Mouse (Mus musculus) spleen, adult 18-20 months (tissue): ENCODE results near the gene Cdca5.
"Not testable (repeated sequence)": the region's sequence is repeated elsewhere in the genome, so short reads cannot be mapped to it uniquely, and the experiment has no call there.

Experiments used
- DNase-seq, 2 experiments: peaks; one replicate each; pipeline ENCODE4 v3.0.0; 2022; ENCODE audit warnings: mixed read lengths in 2 of 2

The Cdca5 gene

GRCm38 (mm10) chr19:6084478-6085248 is at the start of gene Cdca5, which contains the start of gene Zfpl1:
Gene Cdca5, plus strand, starts transcription at chr19:6084983.
Gene Zfpl1, minus strand, starts transcription at chr19:6084956.
- peak; percentile 92 to 94 for DNase-seq

GRCm38 (mm10) chr19:6035966-6036585 is 48.7 kb upstream of the Cdca5 start:
- DNase-seq: no peak

DNA sequence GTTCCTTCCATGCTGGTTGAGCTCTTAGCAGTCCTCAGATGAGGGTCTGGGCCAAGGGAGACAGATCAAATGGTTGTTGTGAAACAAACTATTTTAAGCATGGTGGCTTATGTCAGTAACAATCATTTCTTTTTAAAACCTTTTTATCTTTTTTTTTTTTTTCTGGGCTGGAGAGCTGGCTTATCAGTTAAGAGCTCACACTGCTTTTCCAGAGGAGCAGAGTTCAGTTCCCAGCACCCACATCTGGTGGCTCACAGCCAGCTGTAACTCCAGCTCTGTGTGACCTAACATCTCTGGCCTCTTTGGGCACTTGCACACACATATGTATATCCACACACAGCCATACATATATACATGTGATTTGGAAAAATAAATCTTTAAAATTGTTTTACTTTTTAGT is 47.1 kb upstream of the Cdca5 start:
- DNase-seq: no peak

DNA sequence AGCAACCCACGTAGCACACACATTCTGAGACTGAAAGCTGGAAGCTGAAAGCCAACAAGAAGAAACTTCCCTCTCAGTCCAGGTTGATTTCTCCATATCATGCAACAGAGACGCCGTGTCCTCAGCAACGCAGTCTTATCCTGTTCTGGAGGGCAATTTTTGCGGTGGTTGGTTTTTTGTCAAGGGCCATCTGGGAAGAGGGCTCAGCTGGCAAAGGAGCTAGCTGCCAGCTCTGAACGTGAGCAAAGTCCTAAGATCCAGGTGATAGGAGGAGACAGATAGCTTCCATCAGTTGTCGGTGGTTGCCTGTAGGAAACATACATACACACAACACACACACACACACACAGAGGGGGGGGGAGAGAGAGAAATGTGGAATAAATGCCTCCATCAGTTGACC is 46.5 kb upstream of the Cdca5 start:
- DNase-seq: no peak

GRCm38 (mm10) chr19:6040002-6040401 is 44.8 kb upstream of the Cdca5 start:
- DNase-seq: no peak

DNA sequence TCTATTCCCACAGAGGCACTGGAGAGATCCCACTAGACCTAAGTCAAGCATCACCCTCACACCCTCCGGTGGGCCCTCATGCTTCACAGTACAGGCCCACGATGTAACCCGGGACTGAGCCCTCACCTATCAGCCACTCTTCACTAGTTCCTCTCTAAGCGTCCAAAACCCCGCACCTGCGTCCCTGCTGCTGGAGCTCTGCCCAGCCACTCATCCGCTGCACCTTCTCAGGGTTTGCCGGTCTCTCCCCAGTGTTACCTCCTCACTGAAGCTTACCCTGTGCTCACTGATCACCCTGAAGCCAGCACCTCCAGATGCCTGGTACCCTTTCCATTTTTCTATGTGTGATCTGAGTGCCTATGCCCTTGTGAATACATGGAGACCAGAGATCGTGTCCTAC is 42.5 kb upstream of the Cdca5 start:
- DNase-seq: no peak

DNA sequence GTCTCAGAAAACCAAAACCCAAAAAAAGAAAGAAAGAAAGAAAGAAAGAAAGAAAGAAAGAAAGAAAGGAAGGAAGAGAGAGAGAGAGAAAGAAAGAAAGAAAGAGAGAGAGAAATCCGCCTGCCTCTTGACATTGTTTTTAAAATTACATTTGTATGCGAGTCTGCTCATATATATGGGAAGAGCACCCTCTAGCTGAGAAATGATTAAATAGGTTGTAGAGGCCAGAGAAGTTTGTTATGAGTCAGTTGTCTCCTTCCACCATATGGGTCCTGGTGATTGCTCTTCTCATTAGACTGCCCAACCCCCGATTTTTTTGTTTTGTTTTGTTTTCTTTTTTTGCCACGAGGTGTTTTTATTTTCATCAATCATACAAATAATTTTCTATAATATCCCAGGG is 40.7 kb upstream of the Cdca5 start:
- DNase-seq: not testable (repeated sequence)

DNA sequence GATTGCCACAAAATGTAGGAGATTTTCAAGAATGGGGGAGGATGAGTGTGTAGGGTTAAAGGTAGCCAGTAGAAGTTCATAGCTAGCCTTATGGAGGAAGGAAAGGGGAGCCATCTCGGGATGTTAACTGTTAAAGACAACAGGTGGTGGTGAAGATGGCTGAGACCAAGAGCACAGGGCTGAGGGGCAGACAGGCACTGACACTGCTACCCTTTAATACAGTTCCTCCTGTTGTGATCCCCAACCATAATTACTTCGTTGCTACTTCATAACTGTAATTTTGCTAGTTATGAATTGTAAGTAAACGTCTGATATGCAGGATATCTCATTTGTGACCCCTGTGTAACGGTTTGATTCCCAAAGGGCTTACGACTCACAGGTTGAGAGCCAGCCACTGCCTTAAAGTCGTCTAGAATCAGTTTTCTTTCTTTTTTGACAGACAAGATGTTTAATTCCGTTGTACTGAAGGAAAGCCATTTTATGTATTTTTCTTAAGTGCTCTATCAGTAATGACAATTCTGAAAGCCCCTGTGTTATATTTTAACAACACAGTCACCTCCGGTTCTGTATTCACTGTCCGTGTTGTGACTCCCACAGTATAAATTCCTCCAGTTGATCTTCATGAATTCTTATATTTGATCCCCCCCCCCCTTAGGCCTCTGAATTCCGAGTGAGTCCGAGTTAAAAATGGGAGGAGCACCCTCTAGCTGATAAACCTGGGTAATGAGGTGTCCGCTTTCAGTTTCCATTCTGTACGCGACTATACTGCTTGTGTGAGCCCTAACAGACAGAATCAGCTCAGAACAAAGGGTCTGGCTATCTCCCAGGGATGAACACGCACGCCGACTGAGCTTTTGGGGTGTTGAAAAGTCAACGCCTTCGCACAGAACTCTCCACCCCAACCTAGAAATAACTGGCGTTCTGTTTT is 39.2 kb upstream of the Cdca5 start:
- no peak for DNase-seq

DNA sequence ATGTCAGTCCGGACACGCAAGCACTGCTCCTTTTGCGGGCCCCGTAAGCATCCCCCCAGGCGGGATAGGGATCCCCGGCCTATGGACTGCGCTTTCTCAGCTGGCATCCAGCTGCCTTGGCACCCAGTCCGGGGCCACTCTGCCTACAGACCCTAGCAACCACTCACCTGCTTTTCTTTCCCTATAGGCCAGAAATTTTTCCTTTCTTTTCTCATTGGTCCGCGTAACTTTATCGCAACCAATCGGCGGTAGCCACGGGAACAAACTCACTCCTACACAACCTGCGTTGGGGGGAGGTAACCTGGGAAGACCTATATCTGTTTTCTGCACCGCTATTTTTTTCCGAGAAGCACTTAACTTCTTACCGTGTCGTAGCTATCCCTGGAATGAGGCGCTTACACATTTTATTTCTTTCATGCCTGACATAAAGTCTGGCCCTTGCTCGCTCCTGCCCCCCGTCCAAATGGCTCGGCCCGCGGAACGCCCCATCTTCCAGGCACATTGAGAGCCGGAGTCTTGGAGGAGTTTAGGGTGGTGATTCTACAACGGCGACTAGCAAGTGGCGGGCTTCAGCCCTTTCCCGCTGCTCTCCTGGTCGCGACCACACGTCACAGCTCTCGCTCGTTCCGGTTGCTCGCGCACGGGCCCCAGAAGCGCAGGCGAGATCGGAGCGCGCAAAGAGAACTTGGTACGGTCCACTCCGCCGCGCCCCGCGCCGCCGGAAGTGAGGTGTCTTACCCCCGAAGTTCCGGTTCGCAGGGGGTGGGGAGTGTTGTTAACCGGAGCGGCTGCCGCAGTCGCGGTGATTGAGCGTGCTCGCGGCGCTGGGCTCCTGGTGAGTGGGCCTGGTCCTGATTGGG is 38.3 kb upstream of the Cdca5 start, which contains the start of gene Syvn1:
Gene Syvn1 (plus strand): TSS at position 283 of the 860 bp plus-strand sequence.
- peak; percentile 82 to 87 for DNase-seq

GRCm38 (mm10) chr19:6047154-6047898 is 37.5 kb upstream of the Cdca5 start:
- no peak for DNase-seq

GRCm38 (mm10) chr19:6047899-6048166 is 37.0 kb upstream of the Cdca5 start:
- no peak for DNase-seq

- DNase-seq: peak; percentile 59 to 64
Measured at GRCm38 (mm10) chr19:6048681-6049410, 35.9 kb upstream of the Cdca5 start.

- no peak for DNase-seq
Measured at GRCm38 (mm10) chr19:6052516-6052915, 32.3 kb upstream of the Cdca5 start.

DNA sequence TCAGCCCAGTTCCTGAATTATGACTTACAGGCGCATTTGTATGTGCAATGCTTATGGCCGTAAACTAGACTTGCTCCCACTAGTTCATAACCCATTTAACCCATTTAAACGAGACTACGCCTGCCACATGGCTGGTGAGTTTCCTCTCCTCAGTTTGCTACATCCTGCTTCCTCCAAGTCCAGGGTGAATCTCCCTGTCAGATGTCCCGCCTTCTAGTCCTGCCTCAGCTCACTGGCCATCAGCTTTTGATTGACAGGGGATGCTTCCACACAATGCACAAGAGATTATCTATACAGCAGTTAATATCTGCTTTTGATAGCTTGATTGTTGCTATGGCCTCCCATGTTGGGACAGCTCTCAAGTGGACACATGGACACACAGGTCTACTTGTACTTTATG is 30.5 kb upstream of the Cdca5 start:
- no peak for DNase-seq

- DNase-seq: no peak
Measured at GRCm38 (mm10) chr19:6056696-6057095, 28.1 kb upstream of the Cdca5 start.

GRCm38 (mm10) chr19:6057313-6058096 is 27.3 kb upstream of the Cdca5 start, which contains the start of the genes Mrpl49 and Fau:
Gene Mrpl49, minus strand, starts transcription at chr19:6057785.
Gene Fau, plus strand, starts transcription at chr19:6057844.
- peak; percentile 98 to 99 for DNase-seq

DNA sequence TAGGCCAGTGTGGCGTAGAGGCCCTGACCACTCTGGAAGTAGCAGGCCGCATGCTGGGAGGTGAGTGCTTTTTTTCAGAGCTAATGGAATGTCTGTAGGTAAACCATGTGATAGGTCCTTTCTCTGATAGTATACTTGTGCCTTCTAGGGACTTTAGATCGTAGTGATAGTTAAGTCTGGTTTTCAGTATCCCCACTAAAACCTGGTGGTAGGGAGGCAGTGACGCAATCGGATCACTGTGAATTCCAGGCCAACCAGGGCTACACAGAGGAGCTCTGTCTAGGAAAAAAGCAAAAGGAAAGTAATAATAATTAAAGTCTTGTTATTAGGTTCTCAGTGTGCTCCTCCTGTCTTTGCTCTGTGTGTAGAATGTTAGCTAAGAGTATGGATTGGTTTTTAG is 26.3 kb upstream of the Cdca5 start:
- no peak for DNase-seq

GRCm38 (mm10) chr19:6058966-6059365 is 25.8 kb upstream of the Cdca5 start:
- no peak for DNase-seq

GRCm38 (mm10) chr19:6061021-6061533 is 23.7 kb upstream of the Cdca5 start, which contains the start of gene Znhit2:
Gene Znhit2, plus strand, starts transcription at chr19:6061192.
- DNase-seq: peak; percentile 87 to 91
